Mouse (Mus musculus) erythroblast, embryonic 14.5 days (primary cell): ENCODE results near the gene Art4. TPM values are rescaled to one million over a fixed set of nuclear protein-coding genes. Genes with fewer than 3 reads are reported as not detected.

ENCODE experiments used
- H3K27me3 ChIP-seq: 2 replicates; pipeline ENCODE4 v1.6.1; 2012; ENCODE audit warnings: inconsistent platforms; ENCODE audit not compliant: control insufficient read depth
- H3K36me3 ChIP-seq: 2 replicates; pipeline ENCODE4 v1.6.1; 2012; ENCODE audit warnings: mild to moderate bottlenecking, inconsistent platforms; ENCODE audit not compliant: control insufficient read depth
- H3K4me1 ChIP-seq: 2 replicates; pipeline ENCODE4 v1.6.1; 2012; ENCODE audit warnings: inconsistent platforms; ENCODE audit not compliant: control insufficient read depth
- H3K4me3 ChIP-seq: replicated peaks from 2 replicates; pipeline ENCODE3; 2012; ENCODE audit warnings: moderate library complexity, mild to moderate bottlenecking, inconsistent platforms
- H3K9me3 ChIP-seq: 2 replicates; pipeline ENCODE4 v1.6.1; 2012; ENCODE audit warnings: low read length, inconsistent platforms, mixed read lengths; ENCODE audit not compliant: control insufficient read depth
- GATA1 ChIP-seq: IDR thresholded peaks from 2 replicates; pipeline ENCODE4 v1.6.1; 2012; ENCODE audit warnings: low read length, inconsistent platforms, mixed read lengths
- TAL1 ChIP-seq: IDR thresholded peaks from 3 replicates; pipeline ENCODE4 v1.6.1; 2012; ENCODE audit warnings: low read length, inconsistent platforms, mixed read lengths
- polyA plus RNA-seq: library from polyadenylated mRNA; stranded (reverse); fragments of >175 nt; gene quantifications from 2 replicates; pipeline ENCODE4 v1.2.3, GENCODE M21; 2012

Art4 gene
- polyA plus RNA-seq, 1 experiment: 2.1 TPM

DNA sequence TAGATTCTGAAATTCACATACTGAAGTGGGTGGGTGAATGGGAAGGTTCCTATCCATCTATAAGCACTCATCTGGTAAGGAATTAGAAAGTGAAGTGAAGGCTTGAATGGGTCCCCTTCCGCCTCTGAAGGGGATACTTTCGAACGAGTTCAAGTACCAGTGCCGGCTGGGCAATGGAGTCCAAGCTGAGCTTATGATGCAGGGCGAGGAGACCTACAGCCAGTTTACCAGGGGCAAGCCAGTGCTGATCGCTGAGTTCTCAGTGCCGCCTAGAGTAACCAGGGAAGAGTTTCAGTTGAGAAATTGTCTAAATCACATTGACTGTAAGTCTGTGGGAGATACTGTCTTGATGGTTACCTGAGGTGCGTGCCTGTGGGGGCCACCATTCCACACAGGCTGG is 56.8 kb downstream of the Art4 start:
- Histone ChIP-seq H3K4me3 (no peak overlapping the region), H3K36me3 (no peaks in the 10 kb centered on the region; the same call in 1 of the 2 replicates), H3K9me3 (no peaks in the 10 kb centered on the region), H3K4me1 (peaks cover 35% of the 10 kb centered on the region), H3K27me3 (no peaks in the 10 kb centered on the region)
- TF ChIP-seq TAL1: no peak
- no peak for TF ChIP-seq GATA1

Other genes with a start within 250 kb of the Art4 start
- 0.03 and 0.07 TPM in 2 replicates for gene Plbd1, start 195.8 kb downstream of the Art4 start, polyA plus RNA-seq
- not detected in 2 replicates for gene Gucy2c, start 76.0 kb downstream of the Art4 start, polyA plus RNA-seq
- gene Hist4h4, start 53.3 kb downstream of the Art4 start, polyA plus RNA-seq: 1.7 and 2.6 TPM in 2 replicates
- 137 and 209 TPM in 2 replicates for gene H2afj, start 49.5 kb downstream of the Art4 start, polyA plus RNA-seq
- gene BC049715, start 30.1 kb downstream of the Art4 start, polyA plus RNA-seq: 0.59 and 1.4 TPM in 2 replicates
- 28.6 and 29.6 TPM in 2 replicates for gene Wbp11, start 29.5 kb downstream of the Art4 start, polyA plus RNA-seq
- gene Smco3, start 22.3 kb downstream of the Art4 start, polyA plus RNA-seq: not detected in 2 replicates
- not detected in 2 replicates for gene Mgp, start 18.1 kb upstream of the Art4 start, polyA plus RNA-seq
- gene Erp27, start 64.4 kb upstream of the Art4 start, polyA plus RNA-seq: not detected in 2 replicates
- gene Pde6h, start 66.1 kb upstream of the Art4 start, polyA plus RNA-seq: not detected in 2 replicates
- 0.27 and 0.49 TPM in 2 replicates for gene Arhgdib, start 84.2 kb upstream of the Art4 start, polyA plus RNA-seq